Comparison of ENCODE assay signal across 14 mouse cellular contexts in the genomic region with DNA sequence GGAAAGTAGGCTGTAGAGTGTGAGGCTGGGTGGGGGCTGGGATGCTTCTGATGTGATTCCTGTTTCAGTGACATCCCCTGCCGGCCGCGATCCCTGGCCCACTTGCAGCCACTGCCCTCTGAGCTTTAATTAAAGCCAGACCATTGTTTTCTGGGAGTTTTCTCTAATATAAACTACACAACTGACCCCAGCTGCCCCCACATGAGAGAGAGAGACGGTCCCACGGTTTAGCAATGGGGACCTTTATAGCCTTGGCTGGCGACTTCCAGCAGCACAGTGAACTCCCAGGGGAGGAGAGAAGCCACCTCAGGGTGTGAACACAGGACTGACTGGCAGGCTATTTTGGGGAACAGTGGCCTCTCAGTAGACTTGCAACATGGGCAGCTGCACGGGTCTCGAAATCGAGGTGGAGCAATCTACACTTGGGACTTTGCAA.
A peak's percentile ranks its signal among the peaks of the same experiment; 100 is the strongest.
DNase-seq lines count a peak whose midpoint lies in the region; ATAC-seq lines count a peak whose summit lies in the region.
"Had no signal": no experiment of that assay in that cellular context is flagged by ENCODE, and none has a peak within 500 bp of the region (broad histone marks: within the 10 kb centered on the region; RNA-seq: fewer than 3 reads in every experiment).

No protein-coding gene starts in this region.

- DNase-seq in kidney, postnatal 36 days = no peak
- peak; percentile 59 for DNase-seq in embryo, embryonic 10.5 days (ENCODE audit: low spot score)
- peak; percentile 23 for DNase-seq in embryonic facial prominence, embryonic 11.5 days (ENCODE audit: low spot score)
- DNase-seq in cerebellum, adult 9-11 months = no peak
- no peak for DNase-seq in right cerebral cortex, postnatal 25 days
- DNase-seq: kidney, postnatal 25 days; layer of hippocampus, postnatal 36 days; lung, embryonic 14.5 days; thymus, postnatal 36 days had no signal

- 22% methylated on average over 9 of the region's 9 CpGs for WGBS in kidney, embryonic 16.5 days
- WGBS in embryonic facial prominence, embryonic 11.5 days = 22% methylated on average over 9 of the region's 9 CpGs

- H3K27me3 ChIP-seq in kidney, embryonic 16.5 days (ENCODE audit: insufficient read depth, low read length) = no peaks in the 10 kb centered on the region
- no peaks in the 10 kb centered on the region for H3K27me3 ChIP-seq in embryonic facial prominence, embryonic 11.5 days (ENCODE audit: control insufficient read depth, insufficient read depth, low read length)
- H3K27me3 ChIP-seq: CH12.LX; limb, embryonic 13.5 days; midbrain, embryonic 15.5 days had no signal

- H3K4me1 ChIP-seq in kidney, embryonic 16.5 days (ENCODE audit: insufficient read depth, low read length) = peaks cover 18% of the 10 kb centered on the region
- peaks cover 3% of the 10 kb centered on the region; the same call in 1 of the 2 replicates for H3K4me1 ChIP-seq in embryonic facial prominence, embryonic 11.5 days (ENCODE audit: control insufficient read depth, insufficient read depth, low read length)

- H3K36me3 ChIP-seq in kidney, embryonic 16.5 days (ENCODE audit: insufficient read depth, low read length) = no peaks in the 10 kb centered on the region
- no peaks in the 10 kb centered on the region for H3K36me3 ChIP-seq in embryonic facial prominence, embryonic 11.5 days (replicated peaks; ENCODE audit: control insufficient read depth, insufficient read depth, low read depth, low read length)
- H3K36me3 ChIP-seq: limb, embryonic 13.5 days; midbrain, embryonic 15.5 days had no signal

- H3K4me3 ChIP-seq in kidney, embryonic 16.5 days (ENCODE audit: low read length) = no peak overlapping the region
- H3K4me3 ChIP-seq in embryonic facial prominence, embryonic 11.5 days (ENCODE audit: low read depth, low read length) = no peak overlapping the region
- H3K4me3 ChIP-seq: limb, embryonic 13.5 days; midbrain, embryonic 15.5 days had no signal

- 0 out of 2 replicates have a peak, but pooled peaks have one; percentile 15 for ATAC-seq in kidney, embryonic 16.5 days (ENCODE audit: low FRiP score, low TSS enrichment)
- ATAC-seq in embryonic facial prominence, embryonic 11.5 days (replicated peaks; ENCODE audit: insufficient number of reproducible peaks, low FRiP score, low TSS enrichment, low read depth) = no peak
- ATAC-seq in megakaryocyte, adult 5-6 weeks (ENCODE audit: poor library complexity, severe bottlenecking) = peak; percentile 90
- ATAC-seq: midbrain, embryonic 15.5 days had no signal

- H3K4me2 ChIP-seq in kidney, embryonic 16.5 days (replicated peaks; ENCODE audit: low read depth, low read length) = no peak overlapping the region
- no peak overlapping the region for H3K4me2 ChIP-seq in embryonic facial prominence, embryonic 11.5 days (ENCODE audit: low read depth, low read length)
- H3K4me2 ChIP-seq: limb, embryonic 13.5 days; lung, embryonic 14.5 days; midbrain, embryonic 15.5 days had no signal

- H3K27ac ChIP-seq in kidney, embryonic 16.5 days (ENCODE audit: low read length) = no peak overlapping the region
- H3K27ac ChIP-seq in embryonic facial prominence, embryonic 11.5 days (replicated peaks; ENCODE audit: low read depth, low read length) = no peak overlapping the region
- H3K27ac ChIP-seq: limb, embryonic 13.5 days; midbrain, embryonic 15.5 days had no signal

- no peak overlapping the region for H3K9ac ChIP-seq in kidney, embryonic 16.5 days (replicated peaks; ENCODE audit: low read length)
- H3K9ac ChIP-seq in embryonic facial prominence, embryonic 11.5 days (replicated peaks; ENCODE audit: low read length) = no peak overlapping the region
- H3K9ac ChIP-seq: limb, embryonic 13.5 days; lung, embryonic 14.5 days; midbrain, embryonic 15.5 days had no signal

- H3K9me3 ChIP-seq in kidney, embryonic 16.5 days (ENCODE audit: low read length) = no peaks in the 10 kb centered on the region
- no peaks in the 10 kb centered on the region for H3K9me3 ChIP-seq in embryonic facial prominence, embryonic 11.5 days (replicated peaks; ENCODE audit: control insufficient read depth, low read length)
- H3K9me3 ChIP-seq: limb, embryonic 13.5 days; midbrain, embryonic 15.5 days had no signal

Comparison
In these comparisons a context has a peak if more than half of its experiments do, and no peak if none do; other contexts are left out.
1. DNase-seq: peak in embryo, embryonic 10.5 days (single experiment) and embryonic facial prominence, embryonic 11.5 days (single experiment); none in kidney, postnatal 36 days (0 of 2), cerebellum, adult 9-11 months (single experiment) and right cerebral cortex, postnatal 25 days (single experiment).